Mouse (Mus musculus): ENCODE measurements around the gene Slc8a2. TPM values are rescaled to one million over a fixed set of nuclear protein-coding genes. Genes with fewer than 3 reads are reported as not detected.

The Slc8a2 gene
- polyA plus RNA-seq, 1 experiment from 2014 or later: 0.94 TPM

- DNase-seq (ENCODE audit: low spot score) (no peak), ATAC-seq (no peak)
- H3K36me3 ChIP-seq (ENCODE audit: control insufficient read depth, insufficient read depth, low read length): no peaks in the 10 kb centered on the region
- no peaks in the 10 kb centered on the region for H3K27me3 ChIP-seq (replicated peaks; ENCODE audit: control insufficient read depth, insufficient read depth, low read length)
- no peak overlapping the region for H3K4me3 ChIP-seq (ENCODE audit: low read depth, low read length)
- H3K4me2 ChIP-seq (ENCODE audit: low read length): no peak overlapping the region
- no peaks in the 10 kb centered on the region; the same call in 1 of the 2 replicates for H3K9me3 ChIP-seq (replicated peaks; ENCODE audit: control insufficient read depth, low read length)
- H3K27ac ChIP-seq (ENCODE audit: low read depth, low read length): peak overlapping the region; percentile 60; the same call in 1 of the 2 replicates
- H3K4me1 ChIP-seq (ENCODE audit: control insufficient read depth, insufficient read depth, low read length): peaks cover 10% of the 10 kb centered on the region
- no peak overlapping the region; the same call in 1 of the 2 replicates for H3K9ac ChIP-seq (ENCODE audit: low read length)
- WGBS: 59% methylated on average over 1 of the region's 1 CpGs
Observed at GRCm38 (mm10) chr7:16172586-16173140, 43.0 kb downstream of the Slc8a2 start.

GRCm38 (mm10) chr7:16173146-16173545 is 43.5 kb downstream of the Slc8a2 start:
- Histone ChIP-seq H3K9me3 (replicated peaks; ENCODE audit: control insufficient read depth, low read length) (no peaks in the 10 kb centered on the region), H3K9ac (ENCODE audit: low read length) (no peak overlapping the region), H3K4me2 (ENCODE audit: low read length) (no peak overlapping the region), H3K27ac (ENCODE audit: low read depth, low read length) (no peak overlapping the region), H3K27me3 (replicated peaks; ENCODE audit: control insufficient read depth, insufficient read depth, low read length) (no peaks in the 10 kb centered on the region), H3K4me1 (ENCODE audit: control insufficient read depth, insufficient read depth, low read length) (peaks cover 10% of the 10 kb centered on the region), H3K36me3 (ENCODE audit: control insufficient read depth, insufficient read depth, low read length) (no peaks in the 10 kb centered on the region), H3K4me3 (ENCODE audit: low read depth, low read length) (no peak overlapping the region)
- no peak for ATAC-seq
- DNase-seq (ENCODE audit: low spot score): no peak
- WGBS: 59% methylated on average over 5 of the region's 5 CpGs

DNA sequence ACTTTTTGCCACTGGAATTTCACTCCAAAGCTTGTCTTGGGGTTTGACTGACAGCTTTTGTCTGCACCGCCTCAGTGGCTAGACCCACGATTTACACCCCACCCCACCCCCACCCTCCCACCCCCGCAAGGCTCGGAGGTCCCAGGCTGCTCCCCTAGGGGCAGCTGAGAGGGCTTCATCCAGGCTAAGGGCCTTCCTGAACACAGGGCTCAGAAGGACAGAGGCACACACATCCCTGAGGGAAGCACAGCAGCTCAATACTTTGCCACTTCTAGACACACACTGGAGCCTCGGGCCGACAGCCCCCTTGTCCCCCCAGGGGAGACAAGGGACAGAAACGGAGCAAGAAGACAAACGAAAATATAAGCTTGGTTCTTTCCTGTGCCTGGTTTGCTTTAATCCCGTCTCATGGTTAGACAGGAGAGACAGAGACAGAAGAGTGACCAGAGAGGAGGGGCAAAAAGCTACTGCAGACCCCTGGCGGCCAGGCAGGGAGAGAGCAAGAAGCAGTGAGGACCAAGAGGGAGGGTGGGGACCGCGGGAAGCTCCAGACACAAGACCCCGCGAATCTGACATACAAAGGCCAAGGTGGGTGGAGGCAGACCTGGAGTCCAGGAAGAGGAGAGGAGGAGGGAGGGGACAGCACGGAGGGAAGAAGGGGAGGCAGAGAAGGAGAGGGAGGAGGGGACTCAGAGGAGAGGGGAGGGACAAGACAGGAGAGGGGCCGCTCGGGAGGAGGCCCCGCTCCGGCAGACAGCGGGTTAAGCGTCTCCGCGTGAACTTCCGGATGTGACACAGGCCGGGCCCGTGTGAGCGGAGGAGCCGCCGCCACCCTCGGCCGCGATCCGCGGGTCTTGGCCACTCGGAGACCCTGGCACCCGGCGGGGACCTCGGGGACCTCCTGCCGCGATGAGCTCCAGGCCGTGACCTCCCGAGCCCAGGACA is 45.2 kb downstream of the Slc8a2 start, which contains the start of gene Meis3:
Gene Meis3, plus strand, starts transcription at position 494 of the 945 bp plus-strand sequence.
- Histone ChIP-seq H3K27ac (ENCODE audit: low read depth, low read length) (peak within 1 kb of the TSS; percentile 68), H3K4me1 (ENCODE audit: control insufficient read depth, insufficient read depth, low read length) (peaks cover 10% of the 10 kb centered on the region), H3K27me3 (replicated peaks; ENCODE audit: control insufficient read depth, insufficient read depth, low read length) (no peaks in the 10 kb centered on the region), H3K9me3 (replicated peaks; ENCODE audit: control insufficient read depth, low read length) (no peaks in the 10 kb centered on the region), H3K4me3 (ENCODE audit: low read depth, low read length) (peak within 1 kb of the TSS; percentile 70), H3K9ac (ENCODE audit: low read length) (peak within 1 kb of the TSS; percentile 88), H3K36me3 (ENCODE audit: control insufficient read depth, insufficient read depth, low read length) (peaks cover 14% of the 10 kb centered on the region), H3K4me2 (ENCODE audit: low read length) (peak within 1 kb of the TSS; percentile 68)
- ATAC-seq (peak; percentile 94), DNase-seq (ENCODE audit: low spot score) (peak; percentile 82)
- WGBS: under 1% methylated on average over 36 of the region's 42 CpGs

GRCm38 (mm10) chr7:16175542-16175931 is 45.9 kb downstream of the Slc8a2 start:
- peak overlapping the region; percentile 70 for H3K4me3 ChIP-seq (ENCODE audit: low read depth, low read length)
- no peak for DNase-seq (ENCODE audit: low spot score)
- no peaks in the 10 kb centered on the region for H3K9me3 ChIP-seq (replicated peaks; ENCODE audit: control insufficient read depth, low read length)
- peak overlapping the region; percentile 68 for H3K27ac ChIP-seq (ENCODE audit: low read depth, low read length)
- no peaks in the 10 kb centered on the region for H3K27me3 ChIP-seq (replicated peaks; ENCODE audit: control insufficient read depth, insufficient read depth, low read length)
- ATAC-seq: peak; percentile 38
- H3K36me3 ChIP-seq (ENCODE audit: control insufficient read depth, insufficient read depth, low read length): peaks cover 20% of the 10 kb centered on the region
- peak overlapping the region; percentile 68 for H3K4me2 ChIP-seq (ENCODE audit: low read length)
- H3K9ac ChIP-seq (ENCODE audit: low read length): peak overlapping the region; percentile 88
- peaks cover 10% of the 10 kb centered on the region for H3K4me1 ChIP-seq (ENCODE audit: control insufficient read depth, insufficient read depth, low read length)
- 3% methylated on average over 7 of the region's 10 CpGs for WGBS

DNA sequence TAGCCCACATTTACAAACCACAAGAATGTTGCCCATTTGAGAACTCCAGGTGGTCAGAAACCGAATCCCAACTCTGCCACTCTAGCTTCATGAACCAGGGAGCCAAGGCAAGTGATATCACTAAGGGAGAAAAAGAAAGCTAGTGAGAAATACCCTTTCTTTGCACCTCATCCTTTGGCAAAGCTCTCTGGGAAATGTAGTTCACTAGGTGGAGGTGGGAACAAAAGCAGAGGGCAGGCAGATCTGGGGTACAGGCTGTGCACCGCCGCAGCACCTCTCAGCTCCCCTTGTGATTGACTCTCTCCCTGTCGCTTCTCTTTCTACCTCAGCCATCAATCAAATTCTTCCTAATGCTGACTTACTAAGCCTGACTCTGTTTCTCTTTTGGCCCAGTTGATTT is 48.5 kb downstream of the Slc8a2 start:
- no peak overlapping the region for H3K27ac ChIP-seq (ENCODE audit: low read depth, low read length)
- H3K27me3 ChIP-seq (replicated peaks; ENCODE audit: control insufficient read depth, insufficient read depth, low read length): no peaks in the 10 kb centered on the region
- H3K36me3 ChIP-seq (ENCODE audit: control insufficient read depth, insufficient read depth, low read length): peaks cover 31% of the 10 kb centered on the region
- H3K4me2 ChIP-seq (ENCODE audit: low read length): no peak overlapping the region
- no peak overlapping the region for H3K4me3 ChIP-seq (ENCODE audit: low read depth, low read length)
- no peaks in the 10 kb centered on the region for H3K9me3 ChIP-seq (replicated peaks; ENCODE audit: control insufficient read depth, low read length)
- DNase-seq (ENCODE audit: low spot score): no peak
- WGBS: 80% methylated on average over 4 of the region's 4 CpGs
- no peak overlapping the region for H3K9ac ChIP-seq (ENCODE audit: low read length)
- H3K4me1 ChIP-seq (ENCODE audit: control insufficient read depth, insufficient read depth, low read length): peaks cover 5% of the 10 kb centered on the region; the same call in 1 of the 2 replicates
- no peak for ATAC-seq

DNA sequence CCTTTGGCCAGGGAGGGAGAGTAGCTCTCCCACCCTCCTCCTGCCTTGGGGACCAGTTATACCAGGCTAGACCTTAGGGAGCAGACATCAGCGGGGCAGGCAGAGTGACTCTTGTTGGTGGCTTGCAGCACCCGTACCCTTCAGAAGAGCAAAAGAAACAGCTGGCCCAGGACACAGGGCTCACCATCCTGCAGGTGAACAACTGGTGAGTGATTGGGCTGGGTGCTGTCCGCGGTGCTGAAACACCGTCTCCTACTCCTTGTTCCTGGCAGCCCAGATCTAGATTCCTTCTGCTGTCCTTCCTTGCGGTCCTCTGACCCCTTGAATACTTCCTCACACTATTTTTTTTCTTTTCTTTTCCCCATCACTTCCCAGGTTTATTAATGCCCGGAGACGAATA is 54.0 kb downstream of the Slc8a2 start:
- Histone ChIP-seq H3K4me2 (ENCODE audit: low read length) (no peak overlapping the region), H3K27me3 (replicated peaks; ENCODE audit: control insufficient read depth, insufficient read depth, low read length) (no peaks in the 10 kb centered on the region), H3K27ac (ENCODE audit: low read depth, low read length) (no peak overlapping the region), H3K4me3 (ENCODE audit: low read depth, low read length) (no peak overlapping the region), H3K9me3 (replicated peaks; ENCODE audit: control insufficient read depth, low read length) (no peaks in the 10 kb centered on the region), H3K4me1 (ENCODE audit: control insufficient read depth, insufficient read depth, low read length) (no peaks in the 10 kb centered on the region), H3K9ac (ENCODE audit: low read length) (no peak overlapping the region), H3K36me3 (ENCODE audit: control insufficient read depth, insufficient read depth, low read length) (peaks cover 61% of the 10 kb centered on the region)
- ATAC-seq: no peak
- WGBS: 29% methylated on average over 8 of the region's 8 CpGs
- DNase-seq (ENCODE audit: low spot score): no peak

DNA sequence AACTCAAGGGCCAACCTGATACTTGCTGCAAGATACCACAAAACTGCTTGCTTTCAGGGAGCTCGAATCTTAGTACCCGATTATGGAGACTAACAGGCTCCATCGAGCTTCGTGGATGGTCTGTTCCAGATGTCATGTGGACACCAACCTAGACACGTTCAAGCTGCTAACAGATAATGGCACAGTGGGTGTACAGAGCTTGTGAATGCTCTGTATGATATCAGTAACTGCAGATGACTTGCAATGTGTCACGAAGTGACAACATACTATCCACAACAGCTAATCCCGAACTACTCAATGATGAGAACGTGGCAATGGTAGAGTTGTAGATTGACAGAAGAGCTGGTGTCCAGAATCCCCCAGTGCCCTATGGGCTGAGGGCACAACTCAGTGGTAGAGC is 57.9 kb downstream of the Slc8a2 start:
- Histone ChIP-seq H3K9me3 (replicated peaks; ENCODE audit: control insufficient read depth, low read length) (no peaks in the 10 kb centered on the region), H3K4me1 (ENCODE audit: control insufficient read depth, insufficient read depth, low read length) (no peaks in the 10 kb centered on the region), H3K36me3 (ENCODE audit: control insufficient read depth, insufficient read depth, low read length) (peaks cover 34% of the 10 kb centered on the region), H3K4me3 (ENCODE audit: low read depth, low read length) (no peak overlapping the region), H3K27ac (ENCODE audit: low read depth, low read length) (no peak overlapping the region), H3K27me3 (replicated peaks; ENCODE audit: control insufficient read depth, insufficient read depth, low read length) (no peaks in the 10 kb centered on the region), H3K9ac (ENCODE audit: low read length) (no peak overlapping the region), H3K4me2 (ENCODE audit: low read length) (no peak overlapping the region)
- DNase-seq (ENCODE audit: low spot score): no peak
- ATAC-seq: no peak
- 79% methylated on average over 8 of the region's 8 CpGs for WGBS

DNA sequence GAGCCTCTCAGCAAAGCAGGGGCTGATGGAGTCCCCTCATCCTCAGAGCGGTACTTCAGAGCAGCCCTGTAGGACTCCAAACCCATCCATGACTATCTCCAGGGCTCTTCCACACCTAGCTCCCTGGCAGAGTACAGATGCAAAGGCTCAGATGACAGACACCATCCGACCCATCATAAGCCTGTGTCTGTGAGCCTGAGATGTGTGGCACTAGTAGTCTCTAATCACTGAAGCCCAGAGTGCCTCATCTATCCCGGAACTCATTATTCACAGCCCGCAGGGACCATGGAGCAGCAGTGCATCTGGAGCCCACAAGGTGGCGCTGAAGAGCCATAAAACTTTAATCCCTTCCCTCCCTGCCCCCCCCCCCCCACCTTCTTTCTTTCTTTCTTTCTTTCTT is 62.7 kb downstream of the Slc8a2 start:
- DNase-seq (ENCODE audit: low spot score) (peak; percentile 87), ATAC-seq (peak; percentile 72)
- H3K9me3 ChIP-seq (replicated peaks; ENCODE audit: control insufficient read depth, low read length): no peaks in the 10 kb centered on the region
- no peak overlapping the region for H3K4me3 ChIP-seq (ENCODE audit: low read depth, low read length)
- H3K27me3 ChIP-seq (replicated peaks; ENCODE audit: control insufficient read depth, insufficient read depth, low read length): no peaks in the 10 kb centered on the region
- no peak overlapping the region for H3K9ac ChIP-seq (ENCODE audit: low read length)
- H3K4me1 ChIP-seq (ENCODE audit: control insufficient read depth, insufficient read depth, low read length): no peaks in the 10 kb centered on the region
- peaks cover 6% of the 10 kb centered on the region for H3K36me3 ChIP-seq (ENCODE audit: control insufficient read depth, insufficient read depth, low read length)
- no peak overlapping the region for H3K27ac ChIP-seq (ENCODE audit: low read depth, low read length)
- 16% methylated on average over 5 of the region's 5 CpGs for WGBS
- no peak overlapping the region for H3K4me2 ChIP-seq (ENCODE audit: low read length)

DNA sequence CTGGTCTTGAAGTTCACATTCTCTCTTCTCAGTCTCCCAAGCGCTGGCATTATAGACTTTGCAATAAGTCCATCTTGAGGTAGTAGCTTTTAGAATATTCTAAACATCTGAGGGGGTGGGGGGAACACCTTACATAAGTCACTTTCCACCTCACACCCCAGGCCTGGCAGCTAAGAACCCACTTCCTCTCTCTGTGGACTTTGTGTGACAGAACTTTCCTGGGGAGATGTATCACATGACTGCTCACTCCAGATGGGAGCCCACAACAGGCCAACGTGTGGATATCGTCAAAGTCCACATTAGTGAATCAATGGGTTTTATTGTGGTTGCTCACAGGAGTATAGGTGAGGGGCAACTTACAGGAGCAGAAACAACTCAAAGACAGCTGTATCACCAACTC is 64.1 kb downstream of the Slc8a2 start:
- 46% methylated on average over 3 of the region's 3 CpGs for WGBS
- Histone ChIP-seq H3K9ac (ENCODE audit: low read length) (no peak overlapping the region), H3K9me3 (replicated peaks; ENCODE audit: control insufficient read depth, low read length) (no peaks in the 10 kb centered on the region), H3K4me2 (ENCODE audit: low read length) (no peak overlapping the region), H3K4me3 (ENCODE audit: low read depth, low read length) (no peak overlapping the region), H3K4me1 (ENCODE audit: control insufficient read depth, insufficient read depth, low read length) (no peaks in the 10 kb centered on the region), H3K36me3 (ENCODE audit: control insufficient read depth, insufficient read depth, low read length) (peaks cover 20% of the 10 kb centered on the region), H3K27me3 (replicated peaks; ENCODE audit: control insufficient read depth, insufficient read depth, low read length) (no peaks in the 10 kb centered on the region), H3K27ac (ENCODE audit: low read depth, low read length) (no peak overlapping the region)
- no peak for DNase-seq (ENCODE audit: low spot score)
- no peak for ATAC-seq

All from forebrain, embryonic 14.5 days (tissue).